Mouse (Mus musculus) neural tube, embryonic 14.5 days (tissue): Measurements from ENCODE around the gene Timp2. TPM values are rescaled to one million over a fixed set of nuclear protein-coding genes. Genes with fewer than 3 reads are reported as not detected.

ENCODE experiments used
- ATAC-seq: fragments of 200-750 bp; cut with Nextera tagmentation; 2 replicates; pipeline ENCODE4 v1.8.0; 2017; ENCODE audit warnings: low read depth, mild to moderate bottlenecking, moderate TSS enrichment, moderate library complexity
- H3K27ac ChIP-seq: fragments of 300-500 bp; sonication (generic); 2 replicates; pipeline ENCODE4 v1.5.1; 2014; ENCODE audit warnings: low read depth, mild to moderate bottlenecking, control low read depth, low read length, moderate library complexity, mixed read lengths
- H3K27me3 ChIP-seq: fragments of 300-500 bp; sonication (generic); 2 replicates; pipeline ENCODE4 v1.6.1; 2014; ENCODE audit warnings: low read length; ENCODE audit not compliant: control insufficient read depth, insufficient read depth
- H3K36me3 ChIP-seq: fragments of 300-500 bp; sonication (generic); 2 replicates; pipeline ENCODE4 v1.6.1; 2014; ENCODE audit warnings: low read length, mixed read lengths; ENCODE audit not compliant: control insufficient read depth, insufficient read depth
- H3K4me1 ChIP-seq: fragments of 300-500 bp; sonication (generic); 2 replicates; pipeline ENCODE4 v1.6.1; 2014; ENCODE audit warnings: low read length; ENCODE audit not compliant: control insufficient read depth, insufficient read depth
- H3K4me2 ChIP-seq: fragments of 300-500 bp; sonication (generic); 2 replicates; pipeline ENCODE4 v1.6.1; 2014; ENCODE audit warnings: mild to moderate bottlenecking, low read depth, low read length, control low read depth
- H3K4me3 ChIP-seq: fragments of 300-500 bp; sonication (generic); 2 replicates; pipeline ENCODE4 v1.5.1; 2014; ENCODE audit warnings: low read depth, low read length, control low read depth, mixed read lengths
- H3K9ac ChIP-seq: fragments of 300-500 bp; sonication (generic); replicated peaks from 2 replicates; pipeline ENCODE4 v1.6.1; 2014; ENCODE audit warnings: low read depth, mild to moderate bottlenecking, control low read depth, low read length, mixed read lengths
- H3K9me3 ChIP-seq: fragments of 300-500 bp; sonication (generic); 2 replicates; pipeline ENCODE4 v1.6.1; 2016; ENCODE audit warnings: low read length; ENCODE audit not compliant: control insufficient read depth
- WGBS: fragments of 180-500 bp; shearing (Covaris S2); extraction: QIAGEN DNeasy Blood & Tissue Kit; methylation state at CpG from one replicate; pipeline ENCODE4 v1.1.7; 2014; 5-methylcytosine and 5-hydroxymethylcytosine counted together
- polyA plus RNA-seq: library from polyadenylated mRNA; unstranded; fragments of >200 nt; fragmentation: Nextera tagmentation; extraction: Ambion mirVana; gene quantifications from 2 replicates; pipeline ENCODE4 v1.2.1, GENCODE M21; 2014

Timp2 gene
- polyA plus RNA-seq, 1 experiment from 2014 or later: 91.4 TPM

GRCm38 (mm10) chr11:118375006-118375405 is 19.5 kb upstream of the Timp2 start:
- no peaks in the 10 kb centered on the region for H3K9me3 ChIP-seq
- H3K4me3 ChIP-seq: no peak overlapping the region
- no peaks in the 10 kb centered on the region for H3K27me3 ChIP-seq
- 0 out of 2 replicates have a peak, but pooled peaks cover 3% of the 10 kb centered on the region for H3K4me1 ChIP-seq
- no peak overlapping the region for H3K4me2 ChIP-seq
- H3K27ac ChIP-seq: no peak overlapping the region
- H3K9ac ChIP-seq: no peak overlapping the region
- H3K36me3 ChIP-seq: no peaks in the 10 kb centered on the region
- ATAC-seq: no peak

GRCm38 (mm10) chr11:118374506-118374905 is 19.0 kb upstream of the Timp2 start:
- ATAC-seq: no peak
- 66% methylated on average over 5 of the region's 5 CpGs for WGBS

GRCm38 (mm10) chr11:118372641-118373040 is 17.1 kb upstream of the Timp2 start:
- Histone ChIP-seq H3K27me3 (no peaks in the 10 kb centered on the region), H3K36me3 (no peaks in the 10 kb centered on the region), H3K4me1 (0 out of 2 replicates have a peak, but pooled peaks cover 3% of the 10 kb centered on the region), H3K9me3 (no peaks in the 10 kb centered on the region), H3K4me2 (no peak overlapping the region), H3K4me3 (no peak overlapping the region), H3K9ac (no peak overlapping the region), H3K27ac (no peak overlapping the region)
- ATAC-seq: no peak
- WGBS: 59% methylated on average over 7 of the region's 7 CpGs

More at GRCm38 (mm10) chr11:118374506-118374905, 19.0 kb upstream of the Timp2 start:
- Histone ChIP-seq H3K9me3 (no peaks in the 10 kb centered on the region), H3K4me3 (no peak overlapping the region), H3K36me3 (no peaks in the 10 kb centered on the region), H3K4me2 (no peak overlapping the region), H3K9ac (no peak overlapping the region), H3K27ac (no peak overlapping the region), H3K27me3 (no peaks in the 10 kb centered on the region), H3K4me1 (0 out of 2 replicates have a peak, but pooled peaks cover 3% of the 10 kb centered on the region)

- no peaks in the 10 kb centered on the region for H3K9me3 ChIP-seq
- H3K9ac ChIP-seq: no peak overlapping the region
- no peaks in the 10 kb centered on the region for H3K36me3 ChIP-seq
- no peak overlapping the region for H3K27ac ChIP-seq
- 85% methylated on average over 7 of the region's 7 CpGs for WGBS
- 0 out of 2 replicates have a peak, but pooled peaks cover 3% of the 10 kb centered on the region for H3K4me1 ChIP-seq
- no peak for ATAC-seq
- H3K4me2 ChIP-seq: no peak overlapping the region
- no peaks in the 10 kb centered on the region for H3K27me3 ChIP-seq
- no peak overlapping the region for H3K4me3 ChIP-seq
These were observed 16.3 kb upstream of the Timp2 start for GRCm38 (mm10) chr11:118371876-118372275.

GRCm38 (mm10) chr11:118369657-118370056 is 14.1 kb upstream of the Timp2 start:
- Histone ChIP-seq H3K9ac (no peak overlapping the region), H3K4me3 (no peak overlapping the region), H3K4me1 (no peaks in the 10 kb centered on the region), H3K27ac (no peak overlapping the region), H3K27me3 (no peaks in the 10 kb centered on the region), H3K9me3 (no peaks in the 10 kb centered on the region), H3K36me3 (no peaks in the 10 kb centered on the region), H3K4me2 (no peak overlapping the region)
- ATAC-seq: no peak
- WGBS: 72% methylated on average over 8 of the region's 8 CpGs

- WGBS: 90% methylated on average over 5 of the region's 5 CpGs
These were observed 13.7 kb upstream of the Timp2 start for GRCm38 (mm10) chr11:118369251-118369650.

GRCm38 (mm10) chr11:118368330-118368729 is 12.8 kb upstream of the Timp2 start:
- no peaks in the 10 kb centered on the region for H3K27me3 ChIP-seq
- H3K4me2 ChIP-seq: no peak overlapping the region
- no peaks in the 10 kb centered on the region for H3K36me3 ChIP-seq
- ATAC-seq: no peak
- no peak overlapping the region for H3K9ac ChIP-seq
- H3K4me3 ChIP-seq: no peak overlapping the region
- no peak overlapping the region for H3K27ac ChIP-seq
- WGBS: 62% methylated on average over 3 of the region's 3 CpGs
- H3K4me1 ChIP-seq: no peaks in the 10 kb centered on the region
- no peaks in the 10 kb centered on the region for H3K9me3 ChIP-seq

More at GRCm38 (mm10) chr11:118369251-118369650, 13.7 kb upstream of the Timp2 start:
- Histone ChIP-seq H3K36me3 (no peaks in the 10 kb centered on the region), H3K4me1 (no peaks in the 10 kb centered on the region), H3K27ac (no peak overlapping the region), H3K27me3 (no peaks in the 10 kb centered on the region), H3K9ac (no peak overlapping the region), H3K4me3 (no peak overlapping the region), H3K9me3 (no peaks in the 10 kb centered on the region), H3K4me2 (no peak overlapping the region)
- no peak for ATAC-seq

GRCm38 (mm10) chr11:118366559-118366958 is 11.0 kb upstream of the Timp2 start:
- Histone ChIP-seq H3K9me3 (no peaks in the 10 kb centered on the region), H3K27ac (no peak overlapping the region), H3K4me2 (no peak overlapping the region), H3K4me1 (0 out of 2 replicates have a peak, but pooled peaks cover 2% of the 10 kb centered on the region), H3K9ac (no peak overlapping the region), H3K4me3 (no peak overlapping the region), H3K36me3 (no peaks in the 10 kb centered on the region), H3K27me3 (no peaks in the 10 kb centered on the region)
- 77% methylated on average over 8 of the region's 8 CpGs for WGBS
- no peak for ATAC-seq

GRCm38 (mm10) chr11:118366108-118366507 is 10.6 kb upstream of the Timp2 start:
- Histone ChIP-seq H3K4me2 (no peak overlapping the region), H3K27me3 (no peaks in the 10 kb centered on the region), H3K9me3 (no peaks in the 10 kb centered on the region), H3K9ac (no peak overlapping the region), H3K27ac (no peak overlapping the region), H3K4me3 (no peak overlapping the region), H3K4me1 (0 out of 2 replicates have a peak, but pooled peaks cover 2% of the 10 kb centered on the region), H3K36me3 (no peaks in the 10 kb centered on the region)
- WGBS: 77% methylated on average over 3 of the region's 3 CpGs
- no peak for ATAC-seq
